Mouse (Mus musculus) ovary, postnatal 10 days (tissue): ENCODE results near the gene Tas2r121.
"Not testable (repeated sequence)": the region's sequence is repeated elsewhere in the genome, so short reads cannot be mapped to it uniquely, and the experiment has no call there.

Experiments used
- DNase-seq: peaks from one replicate; pipeline ENCODE4 v3.0.0; 2022; ENCODE audit warnings: low spot score

Gene Tas2r121

DNA sequence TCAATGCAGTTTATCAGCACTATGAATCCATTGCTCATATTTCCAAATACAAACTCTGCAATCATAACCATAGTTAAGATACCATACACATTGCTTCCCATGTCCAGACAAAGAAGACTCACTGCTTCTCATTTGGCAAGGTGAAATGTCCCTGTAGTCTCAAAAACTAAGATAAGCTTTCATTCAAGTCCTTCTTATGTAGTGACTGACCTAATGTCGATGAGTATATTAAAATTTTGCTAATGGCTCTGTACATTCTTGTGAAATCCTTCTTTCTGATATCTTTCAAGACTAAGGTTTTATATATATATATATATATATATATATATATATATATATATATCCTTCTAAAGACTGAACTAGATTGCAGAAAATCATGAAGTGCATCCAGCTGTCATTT, at the start of gene Tas2r121:
Gene Tas2r121 (minus strand): TSS at position 101 of the 400 bp plus-strand sequence.
- no peak for DNase-seq

DNA sequence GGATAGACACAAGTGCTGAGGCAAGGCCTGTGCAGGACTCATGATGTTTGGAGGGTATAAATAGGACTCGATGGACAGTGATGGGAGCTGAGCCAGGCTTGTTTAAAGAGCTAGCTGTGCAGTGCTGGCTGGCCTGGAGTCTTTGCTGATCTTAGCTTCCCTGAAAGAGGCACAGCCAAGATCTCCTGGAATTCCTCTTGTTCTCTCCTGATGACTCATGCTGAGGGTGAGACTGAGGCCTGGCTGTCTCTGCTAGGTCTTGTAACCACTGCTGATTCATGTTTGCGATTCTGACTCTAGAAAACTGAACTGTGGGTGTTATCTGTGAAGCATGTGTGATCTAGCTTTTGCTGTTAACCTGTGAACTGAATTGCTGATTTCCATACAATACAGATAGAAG, 49.4 kb upstream of the Tas2r121 start:
- no peak for DNase-seq

GRCm38 (mm10) chr6:132737935-132738334, 37.1 kb upstream of the Tas2r121 start, which contains the start of gene Tas2r115:
Gene Tas2r115 (minus strand): TSS chr6:132738035.
- no peak for DNase-seq

- DNase-seq: no peak
Observed at GRCm38 (mm10) chr6:132711828-132712227, 11.0 kb upstream of the Tas2r121 start, which contains the start of gene Tas2r122. Gene Tas2r122 (minus strand): TSS chr6:132711928.

- not testable (repeated sequence) for DNase-seq
Observed at GRCm38 (mm10) chr6:132691596-132691995, 9.2 kb downstream of the Tas2r121 start.

- no peak for DNase-seq
Observed at GRCm38 (mm10) chr6:132656653-132657052, 44.2 kb downstream of the Tas2r121 start, which contains the start of gene Tas2r120. Gene Tas2r120 (plus strand): TSS chr6:132656953.

DNA sequence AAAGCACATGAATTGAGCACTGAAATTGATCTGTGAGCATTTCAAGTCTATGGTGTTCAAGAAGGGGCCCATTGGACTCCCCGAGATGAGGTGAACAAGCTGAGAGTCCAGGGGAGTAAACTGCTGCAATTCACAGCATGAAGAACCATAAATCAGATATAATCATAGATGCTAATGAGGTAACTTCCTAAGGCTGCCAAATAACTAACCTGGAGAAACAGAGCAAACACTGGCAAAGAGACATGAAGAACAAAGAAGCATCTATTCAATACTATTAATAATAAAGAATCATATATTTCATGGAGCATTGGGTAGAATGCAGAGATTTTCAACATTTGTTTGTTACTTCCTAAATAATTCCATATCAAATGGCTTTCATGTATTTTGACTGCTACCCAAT, 49.4 kb downstream of the Tas2r121 start, which contains the start of gene A630073D07Rik:
Gene A630073D07Rik (minus strand): TSS at position 101 of the 400 bp plus-strand sequence.
- DNase-seq: no peak
